Comparison of ENCODE assay signal across 8 mouse cellular contexts in the genomic region with DNA sequence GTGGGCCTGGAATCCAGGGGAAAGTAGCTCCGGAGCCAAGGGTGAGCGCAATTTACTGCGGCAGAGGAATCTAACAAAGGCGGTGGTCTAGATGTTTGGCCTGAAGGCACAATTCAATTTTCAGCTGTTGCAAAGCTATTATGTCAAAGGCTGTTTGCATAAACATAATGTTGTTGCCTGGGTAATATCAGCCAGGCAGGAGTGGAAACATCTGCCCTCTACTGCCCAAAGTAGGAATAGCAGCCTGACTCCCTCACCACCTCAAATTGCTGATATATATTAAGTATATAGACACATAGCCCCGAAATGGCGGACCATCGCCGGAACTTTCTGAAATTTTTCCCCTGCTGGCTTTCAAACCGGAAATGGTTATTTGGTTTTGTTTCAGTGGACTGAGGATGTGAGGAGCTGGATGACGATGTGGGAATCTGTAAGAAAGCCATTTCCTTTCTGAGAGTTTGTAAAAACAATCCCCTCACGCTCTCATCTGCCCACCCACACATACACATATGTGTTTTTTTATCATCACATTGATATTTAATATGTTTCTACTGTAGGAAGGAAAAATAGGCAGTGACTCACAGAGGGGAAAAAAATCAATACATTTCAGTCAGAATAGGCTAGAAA.
DNase-seq lines count a peak whose midpoint lies in the region; ATAC-seq and TF ChIP-seq lines count a peak whose summit lies in the region.

No protein-coding gene starts in this region.

- H3K27ac ChIP-seq in intestine, postnatal 0 days (ENCODE audit: low read depth, low read length): no peak overlapping the region
- H3K27ac ChIP-seq in intestine, embryonic 15.5 days: no peak overlapping the region
- H3K27ac ChIP-seq in midbrain, embryonic 15.5 days: no peak overlapping the region

- H3K9me3 ChIP-seq in intestine, postnatal 0 days (ENCODE audit: control insufficient read depth): no peaks in the 10 kb centered on the region
- no peaks in the 10 kb centered on the region for H3K9me3 ChIP-seq in intestine, embryonic 15.5 days
- no peaks in the 10 kb centered on the region for H3K9me3 ChIP-seq in midbrain, embryonic 15.5 days

- peak; percentile 79 for DNase-seq in embryo, embryonic 10 days (ENCODE audit: low spot score)
- peak; percentile 53 to 54 for DNase-seq in gastrocnemius, postnatal 36 days
- peak; percentile 26 for DNase-seq in kidney, adult 11 months
- DNase-seq in left cerebral cortex, postnatal 36 days (ENCODE audit: low spot score in 2 of 2): peak; percentile 57 to 63
- DNase-seq in spleen, postnatal 10 days (ENCODE audit: low spot score in 2 of 2): peak; percentile 37 to 63

- intact Hi-C loops in gastrocnemius, postnatal 36 days (cut with DNase I): loop anchor here (10.0 kb wide), 1 partner anchor 1064 kb away; the partner anchor contains the start of gene Ebf1
- intact Hi-C loops in left cerebral cortex, postnatal 36 days (cut with DNase I): loop anchor here (10.0 kb wide), 2 partner anchors 206 to 1064 kb away; partner anchors contain the start of gene Ebf1

- H3K27me3 ChIP-seq in intestine, postnatal 0 days (replicated peaks; ENCODE audit: control insufficient read depth, insufficient read depth, low read length): no peaks in the 10 kb centered on the region
- H3K27me3 ChIP-seq in intestine, embryonic 15.5 days (replicated peaks): no peaks in the 10 kb centered on the region
- no peaks in the 10 kb centered on the region for H3K27me3 ChIP-seq in midbrain, embryonic 15.5 days (replicated peaks)

- H3K4me2 ChIP-seq in intestine, postnatal 0 days (replicated peaks; ENCODE audit: low read depth): no peak overlapping the region; the same call in 1 of the 2 replicates
- no peak overlapping the region for H3K4me2 ChIP-seq in intestine, embryonic 15.5 days (replicated peaks)
- H3K4me2 ChIP-seq in midbrain, embryonic 15.5 days: no peak overlapping the region

- no peak overlapping the region for H3K4me3 ChIP-seq in intestine, postnatal 0 days (ENCODE audit: low read depth, low read length)
- H3K4me3 ChIP-seq in intestine, embryonic 15.5 days (replicated peaks): no peak overlapping the region
- H3K4me3 ChIP-seq in midbrain, embryonic 15.5 days: no peak overlapping the region

- peak; percentile 85 for TF ChIP-seq CTCF in intestine, postnatal 0 days (IDR thresholded peaks at IDR 0.05; ENCODE audit: low read depth)

- no peak overlapping the region for H3K9ac ChIP-seq in intestine, postnatal 0 days (ENCODE audit: low read depth, low read length)
- no peak overlapping the region for H3K9ac ChIP-seq in intestine, embryonic 15.5 days
- no peak overlapping the region for H3K9ac ChIP-seq in midbrain, embryonic 15.5 days

- WGBS in intestine, postnatal 0 days: 51% methylated on average over 11 of the region's 11 CpGs
- WGBS in intestine, embryonic 15.5 days: 48% methylated on average over 11 of the region's 11 CpGs
- WGBS in midbrain, embryonic 15.5 days: 56% methylated on average over 11 of the region's 11 CpGs

- ATAC-seq in intestine, postnatal 0 days: no peak
- ATAC-seq in intestine, embryonic 15.5 days: no peak
- peak; percentile 75 for ATAC-seq in midbrain, embryonic 15.5 days (replicated peaks)

- no peaks in the 10 kb centered on the region for H3K4me1 ChIP-seq in intestine, postnatal 0 days (replicated peaks; ENCODE audit: control insufficient read depth, insufficient read depth, low read length)
- H3K4me1 ChIP-seq in intestine, embryonic 15.5 days (replicated peaks): no peaks in the 10 kb centered on the region
- no peaks in the 10 kb centered on the region for H3K4me1 ChIP-seq in midbrain, embryonic 15.5 days

- H3K36me3 ChIP-seq in intestine, postnatal 0 days (ENCODE audit: control insufficient read depth, insufficient read depth): no peaks in the 10 kb centered on the region
- no peaks in the 10 kb centered on the region for H3K36me3 ChIP-seq in intestine, embryonic 15.5 days
- H3K36me3 ChIP-seq in midbrain, embryonic 15.5 days (replicated peaks): no peaks in the 10 kb centered on the region

Comparison
In these comparisons a context has a peak if more than half of its experiments do, and no peak if none do; other contexts are left out.
1. DNase-seq: peak in every context shown above with its lines; median percentile 79 in embryo, embryonic 10 days; 60 in left cerebral cortex, postnatal 36 days; 54 in gastrocnemius, postnatal 36 days; 50 in spleen, postnatal 10 days; 26 in kidney, adult 11 months.